Mouse (Mus musculus) spleen, postnatal 10 days (tissue): ENCODE results near the gene Trap1.
"Not testable (repeated sequence)": the region's sequence is repeated elsewhere in the genome, so short reads cannot be mapped to it uniquely, and the experiment has no call there.

Experiments
- DNase-seq, 2 experiments: peaks; one replicate each; pipeline ENCODE4 v3.0.0; 2021 to 2022; ENCODE audit warnings: low spot score in 2 of 2

Trap1 gene

DNA sequence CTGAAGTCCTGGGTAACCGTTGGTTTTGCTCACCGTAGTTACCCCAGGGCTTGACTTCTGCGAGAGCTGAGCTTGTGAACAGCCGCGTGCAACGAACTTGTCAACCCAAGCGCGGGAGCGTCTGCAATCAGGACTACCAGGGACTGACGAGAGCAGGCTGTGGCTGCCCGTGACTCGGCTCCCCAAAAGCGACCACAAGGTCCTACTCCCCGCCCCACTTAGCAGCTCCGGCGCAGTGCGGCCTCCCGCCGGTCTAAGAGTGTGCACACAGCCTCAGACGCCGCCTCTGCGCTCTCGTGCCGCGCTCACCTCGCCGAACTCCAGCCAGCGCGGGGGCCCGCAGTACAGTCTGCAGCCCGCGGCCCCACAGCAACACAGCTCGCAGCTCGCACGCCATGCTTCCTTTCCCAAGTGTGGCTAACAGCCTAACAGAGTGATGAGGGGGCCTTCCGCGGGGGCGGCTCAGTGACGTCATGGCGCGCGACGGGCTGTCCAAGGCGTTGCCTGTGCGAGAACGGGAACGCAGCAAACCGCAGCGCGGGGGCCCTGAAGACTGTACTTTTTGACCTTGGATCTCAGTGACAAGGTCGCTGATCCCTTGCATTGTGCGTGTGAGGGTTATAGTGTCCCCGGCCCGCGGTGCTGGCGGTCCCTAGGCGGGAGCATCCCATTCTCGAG, at the start of gene Trap1:
Gene Trap1 (minus strand): TSS at position 444 of the 678 bp plus-strand sequence.
- DNase-seq = peak; percentile 96 to 97

DNA sequence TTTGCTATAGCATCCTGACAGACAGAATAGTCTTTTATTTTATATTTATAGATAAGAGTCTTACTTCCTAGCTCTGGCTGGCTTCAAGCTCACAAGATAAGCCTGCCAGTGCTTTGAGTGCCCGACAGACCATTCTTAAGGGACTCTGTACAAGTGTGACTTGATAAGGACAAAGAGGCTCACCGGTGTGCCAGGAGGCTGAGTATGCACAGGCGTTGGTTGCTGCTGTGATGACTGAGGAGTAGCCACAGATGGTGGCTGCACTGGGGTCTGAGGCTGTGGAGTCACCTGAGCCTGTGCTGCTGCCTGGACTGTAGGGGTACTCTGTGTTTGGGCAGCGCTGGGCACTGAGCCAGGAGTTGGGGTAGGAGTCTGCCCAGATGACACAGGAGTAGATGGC, 39.4 kb upstream of the Trap1 start:
- peak in 1 of 2 experiments; percentile 8 for DNase-seq

DNA sequence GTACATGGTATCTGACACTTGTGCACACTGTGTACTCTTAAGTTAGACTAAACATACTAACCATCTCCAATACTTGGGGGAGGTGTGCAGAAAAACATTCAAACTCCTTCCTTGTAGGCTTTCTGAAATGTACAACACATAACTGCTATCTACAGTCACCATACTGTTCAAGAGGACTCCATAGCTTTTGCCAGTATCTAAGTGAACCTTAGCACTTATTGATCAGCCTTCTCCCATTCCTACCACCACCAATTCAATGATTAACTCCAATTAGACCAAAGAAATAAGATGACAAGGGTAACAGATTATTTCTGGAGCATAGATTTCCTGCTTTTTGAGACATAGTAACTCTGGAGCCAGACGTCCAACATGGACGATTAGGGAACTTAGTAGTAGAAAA, 22.7 kb upstream of the Trap1 start:
- no peak for DNase-seq

DNA sequence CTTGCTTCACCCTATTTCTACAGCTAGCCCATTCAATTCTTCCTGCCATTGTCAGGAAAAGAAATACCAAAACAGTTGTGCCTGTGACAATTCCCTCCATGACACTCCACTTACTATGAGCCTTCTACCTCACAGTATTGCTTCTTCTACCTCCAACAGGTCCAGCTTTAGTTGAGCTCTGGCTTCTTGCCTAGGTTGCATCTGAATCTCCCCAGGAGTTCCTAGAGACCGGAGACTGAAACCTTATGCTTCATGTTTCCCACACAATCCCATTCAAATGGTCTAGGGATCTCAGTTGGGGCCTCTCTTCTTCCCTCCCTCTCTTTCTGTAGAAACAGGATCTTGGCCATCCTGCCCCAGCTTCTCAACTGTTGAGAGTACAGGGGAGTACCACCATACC, 19.9 kb upstream of the Trap1 start:
- no peak for DNase-seq

DNA sequence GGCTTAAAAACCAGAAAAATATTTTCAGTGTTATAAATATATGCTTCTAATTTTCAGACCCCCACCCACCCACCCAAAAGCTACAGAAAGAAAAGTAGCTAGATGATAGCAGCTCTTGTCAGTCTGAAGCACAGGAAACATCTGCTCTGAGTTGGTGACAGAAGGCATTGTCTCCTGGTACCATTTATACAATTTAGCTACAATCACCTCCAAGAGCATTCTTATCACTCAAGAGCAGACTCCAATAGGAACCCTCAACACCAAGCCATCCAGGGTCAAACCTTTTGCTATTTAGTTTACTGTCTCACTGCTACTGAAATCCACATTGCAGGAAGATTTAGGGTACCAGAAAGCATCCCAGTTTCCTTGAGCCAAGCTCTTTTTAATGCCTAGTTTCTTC, 19.3 kb upstream of the Trap1 start:
- DNase-seq = no peak

DNA sequence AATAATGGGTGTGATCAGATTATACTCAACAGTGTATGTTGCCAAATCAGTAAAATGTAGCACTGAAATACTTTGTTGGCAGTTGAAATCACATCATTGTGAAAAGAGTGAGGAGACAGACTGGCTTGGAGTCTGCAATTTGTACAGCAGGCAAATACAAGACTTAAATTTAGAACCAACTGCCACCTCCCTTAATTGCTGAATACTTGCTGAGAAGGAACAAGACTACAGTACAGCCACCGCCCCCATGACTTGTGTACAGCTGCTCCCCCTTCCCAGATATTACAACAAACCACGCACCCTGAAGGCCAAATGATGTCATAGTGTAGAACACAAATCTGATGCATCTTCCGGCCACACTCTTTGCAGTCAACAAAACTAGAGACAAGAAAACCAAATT, 18.5 kb upstream of the Trap1 start:
- DNase-seq = no peak

DNA sequence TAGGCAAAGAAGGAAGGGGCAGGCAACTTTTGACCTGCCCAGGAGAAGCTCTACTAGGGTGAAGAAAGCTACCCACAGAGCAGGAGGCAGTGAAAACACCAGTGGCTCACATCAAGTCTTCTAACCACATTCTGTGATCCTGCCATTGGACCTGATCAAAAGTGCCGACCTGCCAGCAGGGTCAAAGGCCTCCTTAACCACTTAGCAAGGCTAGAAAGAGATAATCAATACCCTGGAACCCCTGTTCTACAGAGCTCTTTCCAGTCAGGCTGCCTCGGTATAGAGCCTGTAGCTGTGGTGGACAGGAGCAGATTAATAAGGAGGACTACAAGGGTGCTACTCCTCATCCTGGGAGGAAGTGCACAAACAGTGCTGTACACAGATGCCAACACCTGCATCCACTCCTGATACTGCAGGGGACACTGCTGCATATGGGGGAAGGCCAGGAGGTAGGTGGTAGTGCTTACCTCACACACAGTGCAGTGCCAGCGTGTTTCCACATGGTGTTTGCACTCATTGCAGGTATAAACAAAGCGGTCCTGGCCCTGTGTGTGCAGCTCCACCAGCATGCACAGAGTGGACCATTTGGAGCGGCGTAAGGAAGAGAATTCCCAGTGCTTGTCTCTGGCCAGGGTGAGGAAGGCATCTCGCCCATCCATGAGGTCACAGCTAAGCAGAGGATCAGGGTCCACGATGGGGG, 9.7 kb upstream of the Trap1 start:
- DNase-seq = no peak

DNA sequence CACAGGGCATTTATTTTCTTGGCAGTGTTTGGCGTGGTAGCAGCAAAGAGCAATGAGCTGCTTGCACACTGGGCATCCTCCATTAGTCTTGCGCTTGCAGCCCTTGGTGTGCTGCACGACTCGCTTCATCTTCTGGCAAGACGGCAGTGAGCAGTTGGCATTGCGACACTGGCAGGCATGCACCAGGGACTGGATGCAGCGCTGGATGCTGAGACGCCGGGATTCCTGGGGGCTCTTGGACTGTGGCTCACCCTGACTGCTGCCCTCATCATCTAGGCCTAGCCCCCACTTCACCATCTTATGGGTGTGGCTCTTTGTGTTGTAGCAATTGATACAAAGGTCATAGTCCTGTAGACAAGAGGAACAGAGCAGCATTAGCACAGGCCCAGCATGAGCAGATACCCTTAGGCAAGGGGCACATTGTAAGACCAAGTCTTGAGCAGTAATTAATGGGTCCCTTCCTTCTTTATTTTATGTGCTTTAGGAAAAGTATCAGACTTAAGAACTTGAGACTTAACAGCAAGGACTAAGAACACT, 8.3 kb upstream of the Trap1 start:
- DNase-seq = no peak

DNA sequence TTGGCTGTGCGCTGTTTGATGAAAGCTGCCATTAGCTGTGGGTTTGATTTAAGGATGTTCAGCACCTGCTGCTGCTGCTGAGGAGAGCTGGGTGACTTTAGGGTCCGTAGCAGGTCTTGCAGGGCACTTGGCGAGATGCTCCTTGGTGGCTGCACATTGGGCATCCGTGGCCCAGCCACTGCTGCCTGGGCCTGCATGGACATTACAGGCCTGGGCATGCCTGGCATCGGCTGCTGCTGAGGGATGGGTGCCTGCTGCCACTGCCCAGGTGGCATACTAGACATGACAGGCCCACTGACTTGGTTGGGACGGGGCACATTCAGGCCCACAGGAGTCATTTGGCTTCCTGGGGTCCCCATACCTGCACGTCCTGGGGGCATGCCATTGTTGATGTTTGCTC, 7.4 kb upstream of the Trap1 start:
- no peak for DNase-seq

DNA sequence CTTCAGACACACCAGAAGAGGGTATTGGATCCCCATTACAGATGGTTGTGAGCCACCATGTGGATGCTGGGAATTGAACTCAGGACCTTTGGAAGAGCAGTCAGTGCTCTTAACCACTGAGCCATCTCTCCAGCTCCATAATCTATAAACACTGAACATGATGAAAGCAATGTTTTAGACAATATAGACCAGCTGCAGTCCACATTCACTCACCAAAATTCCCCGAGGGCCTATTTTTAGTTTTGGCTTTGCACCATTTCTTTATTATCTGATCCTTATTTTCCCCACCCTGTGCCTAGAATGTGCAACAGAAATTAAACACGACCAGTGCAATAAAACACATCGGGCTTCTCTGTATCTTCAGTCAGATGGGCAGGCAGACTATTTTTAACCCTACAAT, 2.8 kb upstream of the Trap1 start:
- not testable (repeated sequence) for DNase-seq

DNA sequence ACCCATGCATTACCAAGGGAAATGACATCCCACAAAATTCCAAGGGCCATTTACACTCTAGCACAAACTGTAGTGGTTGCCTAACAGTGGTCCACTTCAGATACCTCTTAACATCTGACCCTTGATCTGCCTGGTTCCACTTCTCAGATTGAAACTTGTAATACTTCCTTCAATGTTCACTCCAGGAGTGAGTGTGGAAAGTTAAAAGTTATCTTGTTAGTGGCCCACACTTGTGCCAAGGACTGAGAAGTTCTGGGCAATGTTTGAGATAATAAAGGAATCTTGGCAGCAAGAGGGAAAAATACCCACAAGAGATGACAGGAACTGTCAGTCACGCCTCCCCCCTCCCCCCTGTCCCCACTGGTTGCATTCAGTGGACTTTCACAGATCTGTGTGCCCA, 2.0 kb upstream of the Trap1 start:
- no peak for DNase-seq

DNA sequence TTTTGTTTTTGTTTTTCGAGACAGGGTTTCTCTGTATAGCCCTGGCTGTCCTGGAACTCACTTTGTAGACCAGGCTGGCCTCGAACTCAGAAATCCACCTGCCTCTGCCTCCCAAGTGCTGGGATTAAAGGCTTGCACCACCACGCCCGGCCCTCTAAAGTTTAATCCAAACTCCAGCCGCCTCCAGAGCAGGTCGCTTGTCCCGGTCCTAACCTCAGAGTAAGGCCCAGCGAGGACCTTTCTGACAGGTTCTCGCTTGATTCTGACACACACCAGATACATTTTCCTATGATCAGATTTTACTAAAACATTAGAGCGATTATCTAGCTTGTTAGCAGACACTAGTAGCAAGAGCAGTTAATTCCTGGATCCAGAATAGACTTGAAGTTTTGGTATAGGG, 675 bp upstream of the Trap1 start:
- peak in 1 of 2 experiments; percentile 34 for DNase-seq

DNA sequence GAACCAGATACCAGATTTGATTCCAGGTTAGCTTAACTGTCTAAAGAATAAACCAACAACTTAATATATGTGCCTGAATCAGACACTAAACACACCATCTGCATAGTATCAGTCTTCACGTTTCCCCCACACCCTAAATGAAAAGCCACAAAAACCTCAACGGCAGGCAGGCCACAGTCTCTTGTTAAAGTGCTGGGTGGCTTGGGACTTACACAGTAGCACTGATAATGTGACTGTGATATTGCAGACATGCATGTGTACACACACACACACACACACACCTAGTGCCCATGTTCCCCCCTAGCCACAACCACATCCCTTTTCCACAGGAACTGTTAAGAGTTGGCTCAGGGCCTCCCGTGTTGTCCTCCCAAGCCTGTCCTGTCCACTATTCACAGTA, 2.8 kb downstream of the Trap1 start:
- no peak for DNase-seq

DNA sequence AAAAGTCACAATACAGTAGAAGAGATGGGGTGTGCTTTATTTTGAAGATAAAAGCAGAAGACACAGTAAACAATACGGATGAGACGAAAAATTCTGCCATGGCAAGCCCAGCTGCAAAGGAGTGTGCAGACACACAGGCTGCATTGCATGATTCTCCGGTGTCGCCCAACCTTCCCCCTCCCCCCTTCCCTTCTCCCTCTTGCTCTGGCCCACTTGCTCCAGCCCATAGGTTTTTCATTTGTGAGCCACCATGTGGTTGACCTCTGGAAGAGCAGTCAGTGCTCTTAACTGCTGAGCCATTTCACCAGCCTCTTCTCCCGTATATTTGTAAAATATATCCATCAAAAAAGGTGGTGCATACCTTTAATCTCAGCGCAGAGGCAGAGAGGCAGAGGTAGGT, 3.3 kb downstream of the Trap1 start:
- no peak for DNase-seq

DNA sequence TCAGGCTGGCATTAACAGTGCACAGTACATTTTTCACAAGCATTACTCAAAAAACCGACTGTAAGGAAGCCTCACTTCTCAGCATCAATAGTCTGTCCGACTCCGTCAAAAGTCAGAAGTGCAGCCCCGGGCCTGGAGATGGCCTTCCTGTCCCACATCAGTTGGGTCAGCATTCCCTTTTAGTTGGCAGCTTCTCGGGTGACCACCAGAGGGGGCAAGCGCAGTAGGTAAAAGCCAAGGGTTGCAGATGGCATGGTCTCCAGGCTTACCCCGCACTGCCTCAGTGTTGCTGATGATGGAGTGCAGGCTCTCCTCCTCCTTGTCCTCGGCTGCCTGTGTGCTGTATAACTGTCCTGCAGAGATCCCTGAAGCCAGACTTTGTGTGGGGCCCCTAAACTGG, 9.0 kb downstream of the Trap1 start:
- DNase-seq = peak; percentile 45 to 79

DNA sequence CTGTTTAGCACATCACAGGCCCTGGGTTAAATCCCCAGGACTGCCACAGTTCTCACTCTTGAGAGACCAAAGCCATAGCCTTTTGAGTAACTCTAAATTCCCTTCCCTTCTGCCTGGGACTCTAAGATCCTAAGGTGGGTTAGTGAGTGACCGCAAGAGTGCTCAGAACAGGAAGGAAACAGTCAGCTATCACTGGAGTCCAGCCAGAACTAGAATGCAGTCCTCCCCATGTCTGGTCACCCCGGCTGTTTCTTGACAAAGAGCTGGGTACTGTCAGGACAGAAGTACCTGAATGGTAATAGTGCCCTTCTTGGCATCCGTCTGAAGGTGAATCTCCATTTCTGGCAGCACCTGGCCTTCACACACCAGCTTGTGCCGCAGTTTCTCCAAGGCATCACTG, 12.7 kb downstream of the Trap1 start:
- DNase-seq = no peak

DNA sequence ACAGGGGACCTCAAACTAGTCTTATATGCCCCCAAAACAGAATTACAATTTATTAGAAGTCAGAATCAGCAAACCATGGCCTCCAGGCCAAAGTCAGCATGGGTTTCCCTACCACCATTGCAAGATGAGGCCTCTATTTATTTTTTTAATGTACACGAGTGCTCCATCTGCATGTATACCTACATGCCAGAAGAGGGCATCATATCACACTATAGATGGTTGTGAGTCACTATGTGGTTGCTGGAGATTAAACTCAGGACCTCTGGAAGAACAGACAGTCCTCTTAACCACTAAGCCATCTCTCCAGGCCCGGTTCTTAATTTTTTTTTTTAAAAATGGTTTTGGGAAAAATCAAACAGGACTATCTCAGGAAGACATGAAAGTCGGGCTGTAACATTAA, 23.8 kb downstream of the Trap1 start:
- DNase-seq = no peak

DNA sequence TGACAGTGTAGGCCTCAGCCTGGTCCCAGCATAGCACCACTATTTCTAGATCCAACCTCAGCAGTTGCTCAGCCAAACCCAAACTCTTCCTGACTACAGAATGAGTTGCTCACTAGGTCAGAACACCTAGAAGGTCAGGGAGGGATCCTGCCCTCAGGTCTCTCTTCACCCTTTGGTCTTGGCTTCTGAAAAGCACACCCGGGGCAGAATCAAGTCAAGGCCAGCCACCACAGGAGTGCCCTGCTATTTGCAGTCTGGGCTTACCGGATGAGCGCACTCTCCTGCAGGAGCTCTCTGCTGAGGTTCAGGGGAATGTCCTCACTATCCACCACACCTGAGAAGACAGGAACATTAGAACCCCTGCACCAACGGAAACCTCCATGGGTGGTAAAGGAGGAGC, 25.0 kb downstream of the Trap1 start:
- DNase-seq = no peak

DNA sequence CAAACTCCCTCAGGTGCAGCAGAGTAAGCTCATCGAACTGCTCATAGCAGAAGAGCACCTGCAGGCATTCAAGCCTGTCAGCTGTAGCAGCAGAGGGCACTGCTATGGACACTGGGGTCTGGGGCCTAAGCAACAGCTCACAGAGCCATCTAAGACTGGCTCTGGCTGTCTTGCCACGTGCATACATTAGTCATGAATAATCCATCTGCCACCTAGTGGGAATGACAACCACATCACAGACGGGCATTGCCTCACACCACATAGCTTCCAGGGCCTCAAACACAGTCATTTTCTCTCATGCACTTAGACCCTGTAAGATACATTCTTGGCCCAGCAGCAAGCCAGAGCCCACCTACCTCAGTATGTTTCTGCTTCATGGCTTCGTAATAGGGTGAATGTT, 32.1 kb downstream of the Trap1 start:
- no peak for DNase-seq

DNA sequence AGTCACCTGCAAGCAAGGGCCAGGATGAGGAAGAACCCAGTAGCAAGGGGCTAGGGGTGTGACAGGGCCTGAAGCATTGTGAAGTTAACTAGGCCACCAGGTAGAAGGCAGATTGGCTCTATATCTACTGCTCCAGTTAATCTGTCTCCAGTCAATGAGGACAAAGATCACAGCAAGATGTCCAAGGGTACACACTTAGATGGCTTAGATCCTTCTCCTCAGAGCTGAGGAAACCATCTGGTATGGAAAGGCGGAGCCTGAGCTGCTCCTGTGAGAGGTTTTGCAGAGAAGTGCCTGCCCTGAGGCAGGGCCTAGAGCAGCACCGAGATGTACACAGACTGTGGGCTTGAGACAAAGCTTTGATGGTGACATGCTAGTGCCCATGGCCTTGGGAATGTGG, 33.5 kb downstream of the Trap1 start:
- DNase-seq = no peak

DNA sequence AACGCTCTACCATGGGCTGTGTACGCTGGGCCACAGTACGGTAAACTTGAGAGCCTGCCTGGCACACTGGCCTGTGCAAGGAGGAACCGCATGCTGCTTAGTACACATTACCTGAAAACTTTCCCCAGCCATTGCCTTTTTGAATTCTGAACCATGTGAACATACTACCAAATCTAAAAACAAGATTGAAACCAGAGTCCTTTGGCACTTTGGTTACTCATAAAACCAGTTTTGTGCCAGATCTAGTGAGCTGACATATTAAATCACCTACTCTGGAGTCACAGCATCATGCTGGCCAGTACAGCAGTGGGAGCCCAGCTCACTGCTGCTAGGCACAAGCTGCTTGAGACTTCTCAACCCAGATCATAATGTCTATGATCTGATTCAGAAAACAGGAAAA, 36.0 kb downstream of the Trap1 start:
- DNase-seq = no peak

DNA sequence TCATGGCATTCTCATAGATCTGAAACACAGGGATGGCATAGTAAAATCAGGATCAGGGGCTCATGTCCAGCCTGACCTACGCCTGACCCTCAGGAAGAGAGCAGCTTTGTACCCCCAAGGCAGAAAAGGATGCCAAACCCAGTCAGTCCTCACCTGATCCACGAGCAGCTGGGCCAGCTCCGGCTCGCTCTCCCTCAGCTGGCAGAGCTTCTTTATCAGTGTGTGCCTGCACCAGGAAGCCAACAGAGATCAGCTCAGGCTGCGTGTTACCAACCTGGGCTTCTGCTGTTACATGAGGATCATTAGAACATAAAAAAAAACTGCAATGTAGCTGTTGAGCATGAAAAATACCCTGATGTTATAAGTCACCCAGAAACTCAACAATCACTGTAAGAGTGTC, 37.4 kb downstream of the Trap1 start:
- no peak for DNase-seq

DNA sequence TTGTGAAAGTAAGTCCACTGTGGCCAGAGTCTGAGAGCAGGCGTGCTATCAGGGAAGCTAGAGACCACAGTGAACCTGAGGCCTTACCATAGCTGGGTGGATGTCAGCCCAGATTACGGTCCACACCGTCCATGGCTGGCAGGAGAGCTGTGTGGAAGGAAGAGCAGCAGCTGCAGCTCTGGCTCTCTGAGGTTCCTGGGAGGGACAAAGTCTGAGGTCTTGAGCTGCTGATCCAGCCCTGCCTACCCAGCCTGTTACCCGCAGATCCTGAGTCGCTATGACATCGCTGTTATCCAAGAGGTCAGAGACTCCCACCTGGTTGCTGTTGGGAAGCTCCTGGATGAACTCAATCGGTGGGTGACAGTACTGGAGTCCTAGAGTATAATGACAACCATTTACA, 39.9 kb downstream of the Trap1 start:
- no peak for DNase-seq

DNA sequence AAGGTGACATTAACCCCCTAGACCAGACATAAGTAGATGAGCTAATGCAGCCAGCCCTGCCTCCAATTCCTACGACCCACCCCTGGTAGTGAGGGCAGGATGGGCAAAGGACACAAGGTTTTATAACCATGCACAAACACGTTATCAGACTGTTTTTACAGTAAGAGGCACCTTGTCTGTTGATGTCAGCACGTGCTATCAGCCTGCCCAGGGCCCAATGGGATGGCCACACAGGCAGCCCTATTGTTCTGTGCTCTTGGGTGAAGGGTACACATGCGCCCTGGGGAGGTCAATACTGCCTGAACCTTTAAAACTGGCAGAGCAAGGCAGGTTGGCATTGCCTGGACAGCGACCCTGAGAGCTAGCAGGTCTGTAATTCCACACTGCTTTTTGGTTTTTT, 40.8 kb downstream of the Trap1 start, which contains the start of gene Dnase1:
Gene Dnase1 (plus strand): TSS at position 136 of the 400 bp plus-strand sequence.
- no peak for DNase-seq
